Mouse (Mus musculus): Measurements from ENCODE around the gene Galnt10.

Galnt10 gene

GRCm38 (mm10) chr11:57635148-57635547 is 10.1 kb upstream of the Galnt10 start:
- DNase-seq (ENCODE audit: low read depth): no peak

DNA sequence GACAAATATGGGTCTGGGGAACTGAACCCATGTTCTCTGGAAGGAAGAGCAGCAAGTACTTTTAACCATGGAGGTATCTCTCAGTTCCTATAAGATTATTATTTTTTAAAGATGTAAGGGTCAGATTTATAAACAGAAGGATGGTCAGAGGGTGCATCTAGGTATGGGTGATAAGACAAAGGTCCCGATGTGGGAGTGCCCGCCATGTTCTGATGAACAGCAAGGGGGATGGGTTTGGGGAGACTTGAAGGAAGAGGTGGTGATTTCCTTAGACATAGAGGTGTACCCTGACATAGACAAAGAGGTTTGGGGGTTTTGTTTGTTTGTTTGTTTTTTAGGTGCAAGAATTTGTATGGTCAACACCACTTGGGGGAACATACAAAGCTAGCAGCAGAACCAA is 1.6 kb upstream of the Galnt10 start:
- no peak for DNase-seq (ENCODE audit: low read depth)

DNA sequence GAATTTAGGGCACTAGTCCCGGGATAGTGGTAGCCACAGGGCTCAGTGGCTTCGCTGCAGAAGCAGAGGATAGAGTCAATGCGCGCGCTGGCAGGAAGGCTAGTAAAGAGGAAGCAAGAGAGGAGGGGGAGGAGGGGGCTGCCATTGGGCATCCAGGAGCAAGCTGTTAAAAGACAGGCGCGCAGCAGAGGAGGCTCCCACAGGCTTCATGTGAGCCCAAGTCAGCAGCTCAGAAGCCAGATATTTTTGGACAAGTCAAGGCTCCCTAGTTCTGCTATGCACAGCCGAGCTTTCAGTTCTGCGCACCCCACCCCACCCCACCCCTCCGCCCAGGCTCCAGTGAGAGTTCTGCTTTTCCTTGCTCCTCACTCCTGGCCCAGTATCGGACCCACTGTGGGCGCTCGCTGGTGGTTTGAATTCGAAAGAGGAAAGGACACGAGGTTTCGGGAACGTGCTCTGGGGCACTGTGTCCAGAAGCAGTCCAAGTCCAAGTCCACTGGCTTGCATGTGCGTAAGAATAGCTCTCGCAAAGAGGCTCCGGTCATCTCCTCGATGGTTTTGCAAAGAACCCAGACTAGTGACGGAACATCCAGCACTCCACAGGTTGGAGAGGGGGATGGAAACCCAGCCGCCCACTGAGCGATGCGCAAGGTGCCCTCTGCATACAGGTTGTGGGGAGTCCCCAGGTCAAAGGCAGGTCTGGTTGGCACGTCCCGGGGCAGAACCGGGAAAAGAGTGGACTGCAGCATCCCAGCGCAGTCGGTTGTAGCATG is 811 bp upstream of the Galnt10 start:
- DNase-seq (ENCODE audit: low read depth): no peak

DNA sequence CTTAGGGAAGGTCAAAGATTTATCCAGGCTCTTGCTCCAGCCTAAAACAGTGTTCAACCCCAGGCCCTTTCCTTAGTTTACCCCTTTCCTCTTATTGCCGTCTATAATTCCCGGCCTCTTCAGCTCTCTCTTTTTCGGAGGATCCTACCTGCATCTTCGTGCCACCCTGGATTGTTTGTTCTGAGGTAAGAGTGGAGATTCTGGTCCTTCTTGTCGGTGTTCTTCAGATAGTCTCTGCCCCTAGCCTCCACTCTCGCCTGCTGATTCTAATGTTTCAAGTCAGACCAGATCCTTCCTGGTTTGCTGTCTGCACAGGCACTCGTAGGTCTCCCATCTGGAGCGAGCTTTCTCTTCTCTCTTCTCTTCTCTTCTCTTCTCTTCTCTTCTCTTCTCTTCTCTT is 605 bp downstream of the Galnt10 start:
- no peak for DNase-seq (ENCODE audit: low read depth)

DNA sequence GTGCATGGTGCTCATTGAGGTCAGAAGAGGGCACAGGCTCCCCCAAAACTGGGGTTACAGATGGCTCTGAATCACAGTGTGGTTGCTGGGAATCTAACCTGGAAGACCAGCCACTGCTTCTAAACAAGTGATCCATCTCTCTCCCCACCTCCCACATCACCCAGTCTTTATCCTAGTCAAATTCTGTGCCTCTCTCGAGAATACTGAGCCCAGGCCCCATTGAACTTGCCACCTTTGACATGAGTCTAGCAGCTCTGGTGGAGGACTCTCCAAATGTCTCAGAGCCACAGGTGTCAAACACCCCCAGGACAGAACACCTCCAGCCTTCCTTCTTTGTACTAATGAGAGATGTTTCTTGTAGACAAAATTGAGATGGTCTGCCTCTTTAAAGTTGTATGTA is 1.2 kb downstream of the Galnt10 start:
- DNase-seq (ENCODE audit: low read depth): no peak

GRCm38 (mm10) chr11:57646940-57647339 is 1.7 kb downstream of the Galnt10 start:
- no peak for DNase-seq (ENCODE audit: low read depth)

- DNase-seq (ENCODE audit: low read depth): no peak
These were observed 2.2 kb downstream of the Galnt10 start for GRCm38 (mm10) chr11:57647446-57647845.

GRCm38 (mm10) chr11:57648196-57648800 is 3.1 kb downstream of the Galnt10 start:
- no peak for DNase-seq (ENCODE audit: low read depth)

- no peak for DNase-seq (ENCODE audit: low read depth)
These were observed 4.0 kb downstream of the Galnt10 start for GRCm38 (mm10) chr11:57649269-57649668.

DNA sequence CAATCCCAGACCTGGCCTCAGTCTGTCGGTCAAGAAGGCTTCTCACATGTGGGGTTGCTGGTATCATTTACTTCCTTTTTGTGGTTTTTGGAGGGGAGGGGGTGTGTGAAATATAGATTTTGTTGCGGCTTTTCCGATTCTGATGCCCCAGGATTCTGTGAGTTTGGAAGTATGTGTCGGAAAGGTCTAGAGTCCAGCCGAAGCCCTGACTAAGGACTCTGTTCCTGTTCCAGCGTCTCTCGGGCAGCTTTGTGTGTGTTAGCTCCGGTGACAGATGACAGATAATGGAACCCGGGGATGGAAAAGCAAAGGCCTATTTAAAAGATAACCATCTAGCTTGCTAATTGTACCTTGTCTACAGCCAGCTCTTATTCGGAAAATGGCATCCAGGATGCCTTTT is 4.4 kb downstream of the Galnt10 start:
- no peak for DNase-seq (ENCODE audit: low read depth)

- DNase-seq (ENCODE audit: low read depth): no peak
These were observed 5.6 kb downstream of the Galnt10 start for GRCm38 (mm10) chr11:57650867-57651266.

DNA sequence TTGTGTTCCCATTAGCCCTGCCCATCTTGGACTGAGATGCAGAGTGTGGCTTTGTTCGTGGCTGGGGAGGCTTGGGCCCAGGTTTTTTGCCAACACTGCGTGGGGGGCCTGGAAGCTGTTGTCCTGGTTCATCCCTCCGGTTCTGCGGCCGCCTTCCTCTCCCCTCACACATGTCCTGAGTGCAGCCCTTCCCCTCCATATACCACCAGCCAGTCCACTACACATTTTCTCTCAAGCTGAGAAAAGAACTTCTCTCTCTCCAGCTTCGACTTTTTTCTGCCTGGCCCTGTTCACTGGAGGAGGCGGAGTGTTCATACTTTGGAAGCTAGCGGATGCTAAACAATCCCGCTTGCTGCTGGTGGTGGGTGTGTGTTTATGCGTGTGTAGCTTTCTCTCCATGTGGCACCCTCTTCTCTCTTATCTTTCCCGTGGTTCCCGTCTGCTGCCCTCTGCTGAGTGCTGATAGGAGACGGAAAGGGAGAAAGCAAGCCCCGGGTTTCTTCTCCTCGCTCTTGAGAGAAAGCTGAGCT is 6.1 kb downstream of the Galnt10 start:
- DNase-seq (ENCODE audit: low read depth): no peak

DNA sequence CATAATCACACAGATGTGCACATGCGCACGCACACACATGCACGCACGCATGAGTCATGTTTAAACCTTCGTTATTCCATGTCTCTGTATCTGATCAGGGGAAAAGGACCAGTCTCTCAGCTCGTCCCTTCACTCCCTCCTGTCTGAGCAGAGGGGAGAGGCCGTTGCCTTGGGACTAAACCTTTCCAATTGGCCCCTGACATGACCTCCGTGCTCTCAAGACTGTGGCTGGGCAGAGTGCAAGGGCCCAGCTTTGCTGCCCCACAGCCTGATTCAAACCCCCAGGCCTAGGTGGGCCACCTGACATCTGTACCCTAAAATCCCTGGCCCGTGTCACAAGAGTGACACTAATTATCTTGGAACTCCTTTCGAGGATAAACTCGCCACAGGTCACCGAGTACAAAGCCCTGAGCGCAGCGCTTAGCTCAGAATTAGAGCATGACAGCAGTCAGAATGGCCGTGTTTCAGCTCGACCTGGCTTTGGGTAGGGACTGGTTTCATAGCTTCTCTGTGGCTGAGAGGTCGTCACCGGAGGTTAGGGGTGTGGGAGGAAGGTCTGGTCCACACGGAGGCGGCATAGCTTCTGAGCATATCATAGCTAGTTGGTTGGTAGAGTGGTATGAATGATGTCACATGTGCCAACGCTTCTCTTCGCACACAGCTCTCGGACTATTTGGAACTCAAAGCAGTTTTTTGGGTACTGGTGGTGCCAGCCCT is 7.1 kb downstream of the Galnt10 start:
- no peak for DNase-seq (ENCODE audit: low read depth)

GRCm38 (mm10) chr11:57652923-57653660 is 7.8 kb downstream of the Galnt10 start:
- DNase-seq (ENCODE audit: low read depth): no peak

- DNase-seq (ENCODE audit: low read depth): no peak
These were observed 8.6 kb downstream of the Galnt10 start for GRCm38 (mm10) chr11:57653796-57654195.

DNA sequence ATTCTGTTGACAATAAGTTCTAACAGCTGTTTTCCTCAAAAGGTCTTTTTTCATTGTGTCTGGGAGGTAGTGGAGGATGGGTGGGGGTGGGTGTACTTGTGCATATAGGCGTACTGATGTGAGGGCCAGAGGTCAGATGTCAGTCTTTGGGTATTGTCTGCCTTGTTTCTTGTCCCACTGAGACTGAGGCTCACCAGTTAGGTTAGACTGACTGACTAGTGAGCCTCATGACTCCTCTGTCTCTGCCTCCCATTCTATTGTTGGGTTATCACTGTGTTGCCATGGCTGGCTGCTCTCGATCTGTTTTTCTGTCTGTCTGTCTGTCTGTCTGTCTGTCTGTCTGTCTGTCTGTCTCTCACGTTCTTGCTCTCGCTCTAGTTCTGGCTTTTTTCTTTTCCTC is 9.1 kb downstream of the Galnt10 start:
- no peak for DNase-seq (ENCODE audit: low read depth)

GRCm38 (mm10) chr11:57654977-57655397 is 9.7 kb downstream of the Galnt10 start:
- DNase-seq (ENCODE audit: low read depth): no peak

DNA sequence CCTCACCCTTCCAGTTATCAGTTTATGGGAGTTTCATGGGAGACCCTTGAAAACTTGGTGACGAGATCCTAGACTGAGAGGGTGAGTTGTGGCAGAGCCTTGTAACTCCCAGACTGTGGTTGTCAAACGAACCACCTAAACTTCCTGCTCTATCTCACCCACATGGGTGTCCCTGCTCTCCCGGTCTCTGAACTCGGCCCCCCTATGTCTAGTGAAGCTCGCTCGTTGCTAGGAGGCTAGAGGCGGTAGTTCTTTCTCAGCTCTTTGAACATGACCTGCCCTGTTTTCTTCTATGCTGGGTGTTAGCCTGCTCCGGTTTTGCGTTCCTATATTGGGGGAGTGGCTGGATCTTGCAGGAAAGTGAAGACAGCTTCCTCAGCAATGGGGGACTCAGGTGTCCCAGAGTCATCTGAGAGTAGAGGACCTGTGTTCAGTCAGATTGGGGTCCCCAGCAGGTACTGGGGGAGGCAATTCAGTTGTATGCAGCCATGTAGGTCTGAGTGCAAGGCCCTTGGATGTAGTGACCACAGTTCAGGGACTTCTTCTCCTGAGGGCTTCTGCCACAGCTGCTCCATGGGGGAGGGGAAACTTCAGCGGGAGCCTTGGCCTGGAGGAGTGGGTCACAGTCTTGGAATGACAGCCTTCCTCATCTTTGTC is 10.6 kb downstream of the Galnt10 start:
- no peak for DNase-seq (ENCODE audit: low read depth)

- no peak for DNase-seq (ENCODE audit: low read depth)
These were observed 11.5 kb downstream of the Galnt10 start for GRCm38 (mm10) chr11:57656602-57657275.

DNA sequence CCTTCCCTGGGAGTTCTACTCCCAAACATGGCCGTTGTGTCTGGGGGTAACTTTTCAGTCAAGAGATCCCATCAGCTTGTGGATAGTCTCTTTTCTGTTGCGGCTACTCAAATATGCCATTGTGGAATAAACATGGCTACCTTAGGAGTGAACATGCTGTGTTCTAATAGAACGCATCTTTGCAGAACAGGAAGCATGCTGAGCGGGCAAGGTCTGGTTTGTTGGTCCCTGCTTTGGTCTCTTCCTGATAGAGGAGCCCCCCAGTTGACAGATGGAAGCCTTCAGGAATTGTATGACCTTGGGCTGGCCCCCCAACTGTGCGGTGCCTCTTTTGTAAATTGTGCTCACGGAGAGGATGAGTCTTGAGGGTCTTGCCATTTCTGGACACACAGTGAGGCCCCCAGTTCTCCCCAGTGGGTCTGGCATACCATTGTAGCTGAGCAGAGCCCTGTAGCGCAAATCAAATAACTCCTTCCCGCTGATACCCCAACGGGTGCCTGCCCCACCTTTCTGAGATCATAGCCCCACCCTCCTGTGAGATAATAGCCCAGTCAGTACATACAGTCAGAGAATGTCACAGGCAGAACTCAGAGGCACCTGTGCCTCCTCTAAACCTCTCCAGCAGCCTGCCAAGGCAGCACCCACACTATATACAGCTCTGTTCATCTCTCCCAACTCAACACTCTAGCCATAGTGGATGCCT is 12.3 kb downstream of the Galnt10 start:
- DNase-seq (ENCODE audit: low read depth): no peak
